In genomic region chr1:91781182-91781581, GRCm38 (mm10) we compare ENCODE assay signal across 14 mouse cellular contexts. TPM values are rescaled to one million over a fixed set of nuclear protein-coding genes. Genes with fewer than 3 reads are reported as not detected.
DNase-seq lines count a peak whose midpoint lies in the region.
"Had no signal": no experiment of that assay in that cellular context is flagged by ENCODE, and none has a peak within 500 bp of the region (broad histone marks: within the 10 kb centered on the region; RNA-seq: fewer than 3 reads in every experiment).

No protein-coding gene starts in this region.

- peak; percentile 66 for DNase-seq in adrenal gland, adult 2 months
- DNase-seq in adrenal gland, adult 18-20 months (ENCODE audit: low spot score in 2 of 2), result no peak
- DNase-seq in urinary bladder, postnatal 14 days (ENCODE audit: low spot score), result peak; percentile 63
- no peak for DNase-seq in urinary bladder, postnatal 10 days (ENCODE audit: low spot score)
- DNase-seq in heart, adult 9 months (ENCODE audit: low spot score in 2 of 2), result peak; percentile 38 to 47
- no peak for DNase-seq in right cerebral cortex, postnatal 4 days
- DNase-seq in layer of hippocampus, postnatal 36 days, result no peak
- no peak for DNase-seq in retina, postnatal 1 day
- DNase-seq: cerebellum, postnatal 14 days; layer of hippocampus, adult 9-11 months; liver; lung, adult 2 months; right cerebral cortex, postnatal 14 days; thymus, adult 18-20 months had no signal

RNA-seq across cellular contexts. Expression of gene Twist2, which starts 20.1 kb away (rescaled TPM):
- total RNA-seq in adrenal gland, adult 2 months (2021), result 1 to 10 TPM; 2.0 to 4.4 TPM
- polyA plus RNA-seq in adrenal gland, adult 2 months (2012; rRNA removed), result 14.4 and 15.2 TPM in 2 replicates
- total RNA-seq in adrenal gland, adult 18-20 months (2021), result 1 to 10 TPM; 1.7 to 4.0 TPM
- 1 to 10 TPM; 1.0 to 1.7 TPM for total RNA-seq in layer of hippocampus, postnatal 36 days (2021)

Comparison
In these comparisons a context has a peak if more than half of its experiments do, and no peak if none do; other contexts are left out.
1. DNase-seq: peak in adrenal gland, adult 2 months (single experiment), urinary bladder, postnatal 14 days (single experiment) and heart, adult 9 months (2 of 2); none in adrenal gland, adult 18-20 months (0 of 2), urinary bladder, postnatal 10 days (single experiment), right cerebral cortex, postnatal 4 days (single experiment), layer of hippocampus, postnatal 36 days (0 of 2) and retina, postnatal 1 day (single experiment).